Mouse (Mus musculus) heart, embryonic 13.5 days (tissue): ENCODE results near the gene Ndst2. TPM values are rescaled to one million over a fixed set of nuclear protein-coding genes. Genes with fewer than 3 reads are reported as not detected.
A peak's percentile ranks its signal among the peaks of the same experiment; 100 is the strongest.

Experiments used
- ATAC-seq: fragments of 200-750 bp; cut with Nextera tagmentation; 2 replicates; pipeline ENCODE4 v1.8.0; 2017; ENCODE audit warnings: moderate TSS enrichment; ENCODE audit not compliant: insufficient number of reproducible peaks, low FRiP score, low TSS enrichment; ENCODE audit errors: extremely low read depth
- H3K27ac ChIP-seq: fragments of 300-500 bp; sonication (generic); replicated peaks from 2 replicates; pipeline ENCODE4 v1.5.1; 2015; ENCODE audit warnings: moderate library complexity, mild to moderate bottlenecking, inconsistent platforms
- H3K27me3 ChIP-seq: fragments of 300-500 bp; sonication (generic); replicated peaks from 2 replicates; pipeline ENCODE4 v1.6.1; 2015; ENCODE audit warnings: mild to moderate bottlenecking, inconsistent platforms
- H3K36me3 ChIP-seq: fragments of 300-500 bp; sonication (generic); 2 replicates; pipeline ENCODE4 v1.6.1; 2015; ENCODE audit warnings: mild to moderate bottlenecking, inconsistent platforms
- H3K4me1 ChIP-seq: fragments of 300-500 bp; sonication (generic); 2 replicates; pipeline ENCODE4 v1.6.1; 2015; ENCODE audit warnings: inconsistent platforms
- H3K4me2 ChIP-seq: fragments of 300-500 bp; sonication (generic); 2 replicates; pipeline ENCODE4 v1.6.1; 2015; ENCODE audit warnings: inconsistent platforms, mild to moderate bottlenecking, moderate library complexity
- H3K4me3 ChIP-seq: fragments of 300-500 bp; sonication (generic); 2 replicates; pipeline ENCODE4 v1.5.1; 2015; ENCODE audit warnings: moderate library complexity, mild to moderate bottlenecking, inconsistent platforms
- H3K9ac ChIP-seq: fragments of 300-500 bp; sonication (generic); 2 replicates; pipeline ENCODE4 v1.6.1; 2015; ENCODE audit warnings: inconsistent platforms, mild to moderate bottlenecking, moderate library complexity
- H3K9me3 ChIP-seq: fragments of 300-500 bp; sonication (generic); 2 replicates; pipeline ENCODE4 v1.6.1; 2016; ENCODE audit warnings: inconsistent platforms
- WGBS: fragments of 180-500 bp; shearing (Covaris S2); methylation state at CpG from one replicate; pipeline ENCODE4 v1.1.7; 2015; ENCODE audit warnings: mixed read lengths; 5-methylcytosine and 5-hydroxymethylcytosine counted together
- microRNA-seq: library from miRNA; unstranded; fragments of <30 nt; microRNA quantifications from one replicate; pipeline ENCODE4, GENCODE M21; 2016
- polyA plus RNA-seq: library from polyadenylated mRNA; unstranded; fragments of >200 nt; fragmentation: Nextera tagmentation; extraction: Ambion mirVana; gene quantifications from 2 replicates; pipeline ENCODE4 v1.2.1, GENCODE M21; 2015

The Ndst2 gene
- polyA plus RNA-seq, 1 experiment from 2014 or later, result 14.9 TPM

- no peak for ATAC-seq
- H3K27me3 ChIP-seq, result no peaks in the 10 kb centered on the region
- no peak overlapping the region for H3K4me2 ChIP-seq
- no peak overlapping the region for H3K9ac ChIP-seq
- peaks cover 100% of the 10 kb centered on the region for H3K36me3 ChIP-seq
- H3K27ac ChIP-seq, result peak overlapping the region; percentile 53; the same call in 1 of the 2 replicates
- no peaks in the 10 kb centered on the region for H3K9me3 ChIP-seq
- WGBS, result 87% methylated on average over 2 of the region's 2 CpGs
- H3K4me1 ChIP-seq, result peaks cover 12% of the 10 kb centered on the region
- H3K4me3 ChIP-seq, result no peak overlapping the region
These were observed 52.6 kb downstream of the Ndst2 start for GRCm38 (mm10) chr14:20681742-20682141.

DNA sequence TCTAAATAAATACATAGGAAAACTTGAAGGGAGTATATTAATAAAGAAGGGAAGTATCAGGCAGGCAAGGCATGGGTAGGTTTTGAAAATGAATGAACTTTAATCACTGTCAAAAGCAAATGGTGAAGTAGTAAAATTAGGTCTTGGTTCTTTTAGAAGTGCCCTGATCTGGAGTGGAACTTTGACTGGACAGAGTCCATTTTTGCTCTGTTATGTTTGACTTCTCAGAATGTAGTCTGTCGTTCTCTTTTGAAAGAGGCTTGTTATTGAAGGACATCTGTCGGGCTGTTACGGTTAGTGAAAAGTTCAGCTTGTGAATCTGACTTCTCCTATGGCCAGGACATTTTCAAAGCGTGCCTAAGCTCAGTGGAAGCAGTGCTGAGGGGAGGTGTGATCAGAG lies 56.5 kb downstream of the Ndst2 start:
- no peak for ATAC-seq
- H3K4me2 ChIP-seq, result no peak overlapping the region
- H3K4me1 ChIP-seq, result peaks cover 28% of the 10 kb centered on the region
- no peak overlapping the region for H3K9ac ChIP-seq
- no peaks in the 10 kb centered on the region for H3K9me3 ChIP-seq
- peaks cover 73% of the 10 kb centered on the region for H3K36me3 ChIP-seq
- H3K27me3 ChIP-seq, result no peaks in the 10 kb centered on the region
- H3K4me3 ChIP-seq, result no peak overlapping the region
- 87% methylated on average over 4 of the region's 4 CpGs for WGBS
- H3K27ac ChIP-seq, result no peak overlapping the region

DNA sequence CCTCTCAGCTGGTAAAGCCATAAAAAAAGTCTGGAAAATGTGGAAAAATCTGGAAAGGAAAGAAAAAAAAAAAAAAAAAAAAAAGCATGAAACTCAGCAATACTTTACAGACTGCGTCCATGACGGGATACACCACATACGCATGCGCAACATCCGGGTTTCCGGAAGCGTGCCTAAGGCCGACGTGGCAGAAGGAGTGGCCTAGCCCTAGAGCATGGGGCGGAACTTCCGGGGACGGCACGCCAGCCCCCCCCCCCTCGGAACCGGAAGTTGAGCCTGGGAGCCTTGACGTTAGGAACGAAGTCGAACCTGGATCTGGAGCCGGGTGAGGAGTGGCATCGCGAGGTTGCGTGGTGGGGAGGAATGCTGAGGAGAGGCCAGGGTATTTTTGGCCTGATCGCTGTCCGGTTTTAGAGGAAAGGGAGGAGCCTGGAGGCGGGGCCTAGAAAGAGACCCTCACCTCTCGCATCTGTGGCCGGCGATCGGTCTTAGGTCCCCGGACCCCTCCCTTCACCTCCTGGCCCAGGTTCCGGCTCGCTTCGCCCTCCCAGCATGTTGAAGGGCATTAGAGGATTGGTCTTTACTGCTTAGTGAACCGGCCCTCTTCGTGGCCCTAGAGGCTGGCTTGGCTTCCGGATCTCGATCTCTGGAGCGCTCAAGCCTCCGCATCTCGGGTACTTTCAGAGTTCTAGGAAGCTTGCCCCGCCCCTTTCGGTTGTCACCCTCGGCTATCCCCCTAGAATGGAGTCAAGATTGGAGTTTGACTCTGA lies 60.1 kb downstream of the Ndst2 start, which contains the start of gene Sec24c:
Gene Sec24c, plus strand, starts transcription at position 245 of the 770 bp plus-strand sequence.
- peak within 1 kb of the TSS; percentile 98 for H3K27ac ChIP-seq
- H3K4me1 ChIP-seq, result peaks cover 18% of the 10 kb centered on the region
- H3K36me3 ChIP-seq, result peaks cover 37% of the 10 kb centered on the region
- H3K9me3 ChIP-seq, result no peaks in the 10 kb centered on the region
- WGBS, result under 1% methylated on average over 42 of the region's 43 CpGs
- H3K4me3 ChIP-seq, result peak within 1 kb of the TSS; percentile 74
- peak within 1 kb of the TSS; percentile 89 for H3K4me2 ChIP-seq
- ATAC-seq, result peak; percentile 96
- peak within 1 kb of the TSS; percentile 88 for H3K9ac ChIP-seq
- 0 out of 2 replicates have a peak, but pooled peaks cover 3% of the 10 kb centered on the region for H3K27me3 ChIP-seq

DNA sequence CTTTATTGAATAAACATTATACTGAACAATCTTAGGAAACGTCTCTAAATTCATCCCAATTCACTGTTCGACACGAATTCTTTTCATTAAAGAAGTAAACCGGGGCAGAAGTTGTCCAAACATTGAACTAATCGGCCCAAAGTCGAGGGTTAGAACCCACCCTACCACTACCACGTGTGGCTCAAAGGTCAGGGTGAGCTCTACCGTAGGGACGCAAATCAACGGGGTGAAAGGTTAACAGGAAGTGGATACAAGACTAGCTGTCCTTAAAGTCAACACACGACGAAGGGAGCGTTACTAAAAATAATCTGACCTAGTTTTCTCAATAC lies 60.7 kb downstream of the Ndst2 start:
- H3K4me1 ChIP-seq, result peaks cover 23% of the 10 kb centered on the region
- H3K27ac ChIP-seq, result peak overlapping the region; percentile 98
- no peak for ATAC-seq
- H3K9me3 ChIP-seq, result no peaks in the 10 kb centered on the region
- H3K4me3 ChIP-seq, result peak overlapping the region; percentile 74
- H3K4me2 ChIP-seq, result peak overlapping the region; percentile 77
- peak overlapping the region; percentile 75 for H3K9ac ChIP-seq
- WGBS, result 9% methylated on average over 13 of the region's 13 CpGs
- 0 out of 2 replicates have a peak, but pooled peaks cover 3% of the 10 kb centered on the region for H3K27me3 ChIP-seq
- peaks cover 31% of the 10 kb centered on the region for H3K36me3 ChIP-seq

Small RNA genes within 50 kb of the gene (microRNA-seq; reads per million reads assigned to microRNA genes)
- not detected for gene Mir6946

Other genes with a start within 250 kb of the Ndst2 start
- 0.55 and 0.56 TPM in 2 replicates for gene Mss51, start 237.7 kb downstream of the Ndst2 start, polyA plus RNA-seq
- 29.3 and 33.0 TPM in 2 replicates for gene Ppp3cb, start 188.0 kb downstream of the Ndst2 start, polyA plus RNA-seq
- 3.9 and 5.5 TPM in 2 replicates for gene Usp54, start 93.5 kb downstream of the Ndst2 start, polyA plus RNA-seq
- 14.3 and 19.2 TPM in 2 replicates for gene Myoz1, start 78.0 kb downstream of the Ndst2 start, polyA plus RNA-seq
- 131 and 134 TPM in 2 replicates for gene Synpo2l, start 66.2 kb downstream of the Ndst2 start, polyA plus RNA-seq
- gene Sec24c, start 60.3 kb downstream of the Ndst2 start, polyA plus RNA-seq, result 68.8 and 69.5 TPM in 2 replicates
- gene Fut11, start 39.6 kb downstream of the Ndst2 start, polyA plus RNA-seq, result 15.3 and 17.4 TPM in 2 replicates
- gene Chchd1, start 31.6 kb downstream of the Ndst2 start, polyA plus RNA-seq, result 199 and 200 TPM in 2 replicates
- 23.0 and 23.4 TPM in 2 replicates for gene Zswim8, start 27.0 kb downstream of the Ndst2 start, polyA plus RNA-seq
- gene Camk2g, start 59.5 kb upstream of the Ndst2 start, polyA plus RNA-seq, result 55.0 and 60.2 TPM in 2 replicates
- gene Plau, start 102.1 kb upstream of the Ndst2 start, polyA plus RNA-seq, result 1.4 and 2.3 TPM in 2 replicates
- 67.1 and 69.8 TPM in 2 replicates for gene Vcl, start 194.8 kb upstream of the Ndst2 start, polyA plus RNA-seq